Mouse (Mus musculus) neural tube, embryonic 10.5 days (tissue): ENCODE data around the gene Cnpy1.

ENCODE experiments used
- DNase-seq: peaks from one replicate; pipeline ENCODE4 v3.0.0-alpha.2; 2017; ENCODE audit warnings: low spot score; ENCODE audit errors: extremely low spot score

Gene Cnpy1

DNA sequence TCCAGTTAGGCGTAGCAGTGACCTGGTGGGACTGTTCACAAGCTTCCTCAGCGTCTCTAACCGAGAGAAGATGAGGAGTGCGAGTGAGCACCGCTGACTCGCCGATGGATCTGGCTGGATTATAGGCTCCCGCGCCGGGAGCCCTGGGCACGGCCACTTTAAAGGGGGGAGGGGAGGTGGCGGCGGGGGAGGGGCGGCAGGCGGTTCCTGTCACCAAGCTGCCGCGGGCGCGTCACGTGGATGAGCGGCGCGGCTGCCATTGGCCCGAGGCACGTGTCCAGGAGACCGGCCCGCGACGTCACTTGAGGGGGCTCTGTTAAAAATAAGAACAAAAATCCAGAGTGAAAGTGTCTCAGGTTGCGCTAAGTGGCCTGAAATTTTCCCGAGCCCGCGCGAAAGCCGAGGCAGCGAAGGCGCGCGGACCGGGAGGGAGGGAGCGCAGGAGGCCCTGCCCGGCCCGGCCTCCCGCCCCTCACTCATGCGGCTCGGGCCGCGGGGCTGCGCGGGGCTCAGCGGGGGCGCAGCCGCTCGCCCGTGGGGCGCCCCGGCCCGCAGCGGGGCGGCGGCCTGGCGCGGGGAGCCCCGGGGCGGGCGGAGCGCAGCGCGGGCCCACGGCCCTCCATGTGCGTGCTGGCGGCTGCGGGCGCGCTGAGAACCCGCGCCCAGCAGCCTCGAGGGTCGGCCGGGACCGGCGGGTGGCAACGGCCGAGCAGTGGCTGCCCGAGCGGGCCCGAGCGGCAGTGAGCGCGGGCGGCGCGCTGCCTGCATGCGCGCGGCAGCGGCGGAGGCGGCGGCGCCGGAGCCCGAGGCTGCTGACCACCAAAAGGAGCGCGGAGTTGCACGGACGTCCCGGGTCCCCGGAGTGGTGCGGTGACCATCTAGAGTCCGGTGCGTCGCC lies 80.0 kb downstream of the Cnpy1 start, which contains the start of gene En2:
Gene En2 (plus strand): TSS at position 337 of the 898 bp plus-strand sequence.
- DNase-seq = peak; percentile 81

DNA sequence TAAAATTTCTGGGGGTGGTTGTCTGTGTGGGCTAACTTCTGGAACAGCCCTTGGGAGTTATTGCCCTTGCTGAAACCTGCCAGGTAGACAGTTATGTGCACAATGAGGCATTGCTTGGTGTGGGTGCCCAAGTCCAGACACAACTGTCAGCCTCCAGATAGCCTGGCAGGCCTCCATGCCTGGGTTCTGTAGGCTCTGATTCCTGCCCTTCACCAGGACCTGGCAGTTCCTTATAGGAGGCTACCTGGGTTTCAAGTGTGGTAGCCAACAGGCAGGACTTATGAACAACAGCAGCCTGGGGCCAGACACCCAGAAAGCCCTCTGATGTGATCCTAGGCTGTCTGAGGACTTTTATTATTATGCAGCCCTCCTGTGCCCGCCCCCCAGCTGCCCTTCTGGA lies 81.7 kb downstream of the Cnpy1 start:
- DNase-seq = peak; percentile 34

DNA sequence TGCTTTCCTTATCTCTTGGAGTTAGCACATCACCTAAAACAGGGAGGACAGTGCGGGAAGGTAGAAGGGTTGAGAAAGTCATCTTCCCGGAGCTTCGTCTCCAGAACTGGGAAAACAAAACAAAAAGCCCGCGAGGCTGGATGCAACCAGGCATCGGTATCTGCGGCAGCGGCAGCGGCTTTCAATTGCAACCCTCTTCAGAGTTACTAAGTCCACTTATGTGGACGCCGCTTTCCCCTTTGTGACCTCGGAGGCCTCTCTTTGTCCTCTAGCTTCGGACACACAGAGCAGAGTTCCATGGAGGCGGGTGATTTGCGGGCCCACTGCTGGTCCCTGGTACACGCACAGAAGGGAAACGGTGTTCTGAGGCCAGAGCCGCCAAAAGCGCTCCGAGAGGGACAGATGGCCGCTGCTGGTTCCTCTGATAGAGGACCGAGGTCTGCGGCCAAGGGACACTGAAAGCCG lies 83.6 kb downstream of the Cnpy1 start:
- DNase-seq = peak; percentile 68

DNA sequence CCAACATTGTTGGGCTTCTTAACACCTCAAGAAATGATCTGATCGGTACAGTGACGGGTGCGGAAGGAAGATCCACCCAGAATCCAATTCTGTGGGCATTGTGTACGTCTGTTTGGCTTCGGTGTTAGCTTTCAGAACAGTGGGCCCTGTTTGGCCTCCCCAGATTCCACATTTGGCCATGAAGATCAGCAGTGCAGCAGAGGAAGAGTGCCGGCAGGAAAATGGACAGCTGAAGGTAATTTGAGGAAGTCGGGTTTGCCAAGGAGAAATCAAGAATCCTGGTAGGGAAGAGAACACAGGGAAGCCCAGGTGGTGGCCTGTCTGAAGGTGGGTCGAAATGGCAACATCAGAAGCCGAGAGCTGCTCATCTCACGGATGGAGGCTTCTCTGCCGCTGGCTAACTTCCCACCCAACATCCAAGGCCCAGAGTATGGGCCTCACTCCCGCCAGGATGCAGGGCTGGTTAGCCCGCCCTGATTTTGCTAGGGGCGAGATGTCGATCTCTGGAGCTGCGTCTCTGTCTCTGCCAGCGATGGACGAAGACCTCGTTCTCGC lies 84.1 kb downstream of the Cnpy1 start:
- DNase-seq = peak; percentile 61

DNA sequence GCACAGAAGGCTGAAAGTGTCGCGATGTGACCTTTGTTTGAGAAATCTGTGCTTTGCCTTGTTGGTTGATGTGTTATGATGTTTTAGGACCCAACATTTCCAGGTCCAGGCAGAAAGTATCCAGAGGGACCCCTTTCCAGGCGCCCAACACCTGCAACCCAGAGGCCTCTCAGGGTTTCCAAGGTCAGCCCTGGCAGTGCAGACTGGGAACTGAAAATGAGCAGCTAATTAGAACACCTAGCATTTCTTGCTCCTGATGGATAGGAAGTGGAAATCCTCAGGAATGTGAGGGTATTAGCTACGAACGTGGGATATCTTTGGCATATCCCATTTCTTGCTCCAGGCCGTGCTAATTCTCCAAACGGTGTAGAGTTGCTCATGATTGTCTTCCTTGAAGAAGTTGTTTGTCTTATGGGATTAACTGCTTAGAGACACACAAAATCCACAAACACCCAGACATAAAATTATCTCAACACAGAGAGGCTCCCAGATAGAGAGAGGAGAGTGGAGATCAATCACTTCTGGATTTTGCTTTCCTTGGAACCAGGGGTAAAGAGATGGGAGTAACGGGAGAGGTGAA lies 85.6 kb downstream of the Cnpy1 start:
- DNase-seq = peak; percentile 30

DNA sequence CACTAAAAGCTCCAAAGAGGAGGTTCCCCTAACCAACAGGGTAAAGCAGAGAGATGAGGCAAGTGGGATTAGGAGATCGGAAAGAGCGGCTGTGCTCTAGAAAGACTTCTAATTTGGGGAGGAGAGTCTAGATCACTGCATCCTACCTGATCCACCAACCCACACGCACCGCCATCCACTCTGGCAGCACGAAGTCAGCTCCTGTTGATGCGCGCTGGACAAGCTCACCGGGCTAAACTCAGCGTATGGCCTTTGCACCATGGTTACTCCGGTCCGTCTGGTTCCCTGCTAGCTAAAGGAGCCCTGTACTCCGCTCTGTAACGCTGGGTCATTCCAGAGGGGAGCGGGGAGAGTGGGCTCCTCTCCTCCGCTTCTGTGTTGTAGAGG lies 86.5 kb downstream of the Cnpy1 start:
- DNase-seq = peak; percentile 40

DNA sequence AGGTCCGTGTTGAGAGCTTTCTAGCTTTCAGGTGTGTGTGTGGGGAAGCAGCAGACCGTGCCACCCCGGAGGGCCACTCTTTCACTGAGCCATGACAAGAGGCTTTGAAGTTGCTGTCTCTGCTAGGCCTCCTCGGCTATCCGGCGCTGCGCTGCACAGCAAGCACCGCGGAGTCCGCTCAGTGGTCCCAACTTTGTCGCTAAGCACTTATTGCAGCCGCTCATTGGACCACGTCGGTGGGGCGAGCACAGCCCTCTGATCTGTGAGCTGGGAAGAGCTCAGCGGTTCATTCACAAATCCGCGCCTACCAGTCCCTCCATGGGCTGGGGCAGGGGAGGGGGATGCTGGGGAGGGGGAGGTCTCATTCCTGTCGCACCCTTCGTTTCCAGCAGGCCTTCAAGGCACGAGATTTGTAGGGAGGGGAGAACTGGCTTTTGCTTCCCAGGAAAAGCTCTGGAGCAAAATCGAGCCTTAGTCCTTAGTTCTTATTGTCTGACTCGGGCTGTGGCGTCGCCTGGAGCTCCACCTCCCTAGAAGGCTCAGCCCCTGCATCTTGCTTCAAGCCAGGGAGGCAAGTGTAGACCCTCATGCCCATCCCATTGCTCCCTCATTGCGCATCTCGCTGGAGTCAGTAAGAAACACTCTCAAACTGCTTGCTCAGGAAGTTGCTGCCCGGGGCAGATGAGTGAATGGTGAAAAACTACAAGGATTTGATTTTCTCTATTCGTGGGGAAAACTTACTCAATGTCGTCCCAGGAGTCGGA lies 87.1 kb downstream of the Cnpy1 start:
- DNase-seq = peak; percentile 60

DNA sequence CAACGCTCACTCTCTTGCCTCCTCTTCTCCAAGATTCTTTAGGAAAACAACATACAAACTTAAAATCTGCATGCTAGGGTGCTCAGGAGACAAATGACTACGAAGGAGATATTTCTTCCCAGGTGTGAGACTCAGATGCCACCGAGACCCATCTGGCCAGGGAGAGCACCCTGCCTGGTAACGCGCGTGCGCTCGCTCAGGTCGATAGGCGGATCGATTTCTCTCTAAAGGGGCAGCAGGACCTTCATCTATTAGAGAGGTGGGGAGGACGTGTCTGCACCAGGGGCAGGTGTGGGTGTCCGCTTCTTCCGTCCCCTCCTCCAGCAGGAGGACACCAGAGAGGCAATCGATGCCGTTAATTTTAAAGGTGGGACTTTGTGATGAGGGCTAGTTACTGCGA lies 87.8 kb downstream of the Cnpy1 start:
- DNase-seq = no peak

DNA sequence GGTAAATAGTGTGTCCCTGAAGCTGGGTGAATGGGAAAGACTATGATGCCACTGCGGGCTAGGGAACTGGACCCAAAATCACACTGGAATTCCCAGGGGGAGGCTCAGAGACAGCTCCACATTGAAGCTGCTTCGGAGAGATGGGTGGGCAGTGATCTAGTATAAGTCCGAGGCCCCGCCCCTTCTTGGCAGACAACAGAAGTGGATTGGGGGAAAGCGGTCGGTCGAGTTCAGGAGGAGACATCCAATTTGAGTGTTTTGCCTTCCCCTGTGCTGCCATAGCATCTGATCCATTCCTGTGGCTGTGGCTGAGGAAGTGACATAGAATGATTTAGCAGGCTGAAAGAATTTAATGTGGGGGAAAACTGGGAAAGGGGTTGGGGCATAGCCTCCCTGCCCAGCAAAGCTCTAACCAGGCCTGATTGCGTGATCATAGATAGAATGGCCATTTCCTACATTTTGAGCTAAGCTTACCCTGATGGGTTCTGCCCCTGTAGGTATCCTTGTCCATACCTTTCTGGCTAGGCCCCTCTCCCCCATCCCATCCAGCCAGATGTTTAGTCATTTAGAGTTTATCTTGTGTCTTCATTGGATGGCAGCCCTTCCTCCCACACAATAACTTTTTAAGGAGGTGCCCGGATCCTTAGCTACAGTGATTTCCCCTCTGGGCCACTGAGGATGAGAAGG lies 88.4 kb downstream of the Cnpy1 start:
- DNase-seq = no peak
